Mouse (Mus musculus) kidney, postnatal 0 days (tissue): ENCODE measurements at regions not wholly inside any gene's neighbourhood (a gene's known extent, or its start where the extent isn't known, plus 50 kb on each side); places are given as distances from the start of the nearest gene placed in this dataset.
A peak's percentile ranks its signal among the peaks of the same experiment; 100 is the strongest.

ENCODE experiments used
- ATAC-seq: fragments of 200-750 bp; cut with Nextera tagmentation; replicated peaks from 2 replicates; pipeline ENCODE4 v1.8.0; 2017; ENCODE audit warnings: low read depth, moderate number of reproducible peaks, moderate TSS enrichment, moderate library complexity; ENCODE audit not compliant: low FRiP score
- DNase-seq: peaks from one replicate; pipeline ENCODE4 v3.0.0-alpha.2; 2016; ENCODE audit warnings: low spot score
- H3K27ac ChIP-seq: fragments of 300-500 bp; sonication (generic); 2 replicates; pipeline ENCODE4 v1.5.1; 2014; ENCODE audit warnings: mild to moderate bottlenecking
- H3K27me3 ChIP-seq: fragments of 300-500 bp; sonication (generic); 2 replicates; pipeline ENCODE4 v1.6.1; 2014; ENCODE audit warnings: low read length, mixed read lengths; ENCODE audit not compliant: insufficient read depth
- H3K36me3 ChIP-seq: fragments of 300-500 bp; sonication (generic); 2 replicates; pipeline ENCODE4 v1.6.1; 2014; ENCODE audit warnings: low read length, mixed read lengths; ENCODE audit not compliant: insufficient read depth
- H3K4me1 ChIP-seq: fragments of 300-500 bp; sonication (generic); replicated peaks from 2 replicates; pipeline ENCODE4 v1.6.1; 2014; ENCODE audit warnings: antibody characterized with exemption, low read length, mixed read lengths; ENCODE audit not compliant: insufficient read depth
- H3K4me2 ChIP-seq: fragments of 300-500 bp; sonication (generic); 2 replicates; pipeline ENCODE4 v1.6.1; 2014; ENCODE audit warnings: mild to moderate bottlenecking, low read length, moderate library complexity, mixed read lengths
- H3K4me3 ChIP-seq: fragments of 300-500 bp; sonication (generic); replicated peaks from 2 replicates; pipeline ENCODE4 v1.5.1; 2014; ENCODE audit warnings: low read depth, low read length
- H3K9ac ChIP-seq: fragments of 300-500 bp; sonication (generic); 2 replicates; pipeline ENCODE4 v1.6.1; 2014; ENCODE audit warnings: low read depth, low read length
- H3K9me3 ChIP-seq: fragments of 300-500 bp; sonication (generic); replicated peaks from 2 replicates; pipeline ENCODE4 v1.6.1; 2016; ENCODE audit warnings: low read length, inconsistent platforms, mixed read lengths
- CTCF ChIP-seq: IDR thresholded peaks from 2 replicates; pipeline ENCODE4 v1.5.1; 2016; ENCODE audit warnings: antibody characterized with exemption, low read depth, mild to moderate bottlenecking, moderate library complexity
- WGBS: fragments of 180-500 bp; shearing (Covaris S2); extraction: QIAGEN DNeasy Blood & Tissue Kit; methylation state at CpG from one replicate; pipeline ENCODE4 v1.1.7; 2014; 5-methylcytosine and 5-hydroxymethylcytosine counted together

- no peak for TF ChIP-seq CTCF
- DNase-seq (no peak), ATAC-seq (no peak)
- Histone ChIP-seq H3K36me3 (no peaks in the 10 kb centered on the region), H3K9me3 (no peaks in the 10 kb centered on the region), H3K9ac (no peak overlapping the region), H3K4me3 (no peak overlapping the region), H3K27ac (no peak overlapping the region), H3K27me3 (no peaks in the 10 kb centered on the region), H3K4me1 (no peaks in the 10 kb centered on the region), H3K4me2 (no peak overlapping the region)
- 72% methylated on average over 2 of the region's 2 CpGs for WGBS
Observed at GRCm38 (mm10) chr15:34775714-34776113, 418.0 kb upstream of the 9430069I07Rik start.

GRCm38 (mm10) chr15:34751746-34752145 is 394.1 kb upstream of the 9430069I07Rik start:
- no peaks in the 10 kb centered on the region for H3K27me3 ChIP-seq
- DNase-seq (no peak), ATAC-seq (no peak; the same call in 1 of the 2 replicates)
- TF ChIP-seq CTCF: no peak
- no peaks in the 10 kb centered on the region for H3K36me3 ChIP-seq
- H3K27ac ChIP-seq: no peak overlapping the region
- no peaks in the 10 kb centered on the region for H3K9me3 ChIP-seq
- no peak overlapping the region for H3K4me2 ChIP-seq
- WGBS: 65% methylated on average over 2 of the region's 2 CpGs
- H3K4me3 ChIP-seq: no peak overlapping the region
- no peaks in the 10 kb centered on the region for H3K4me1 ChIP-seq
- no peak overlapping the region for H3K9ac ChIP-seq

- Histone ChIP-seq H3K4me3 (no peak overlapping the region), H3K36me3 (no peaks in the 10 kb centered on the region), H3K9me3 (no peaks in the 10 kb centered on the region), H3K27me3 (no peaks in the 10 kb centered on the region), H3K9ac (no peak overlapping the region), H3K4me2 (no peak overlapping the region), H3K27ac (no peak overlapping the region), H3K4me1 (no peaks in the 10 kb centered on the region)
- ATAC-seq (no peak), DNase-seq (no peak)
- TF ChIP-seq CTCF: no peak
- WGBS: 59% methylated on average over 2 of the region's 2 CpGs
Observed at GRCm38 (mm10) chr15:34751021-34751420, 393.3 kb upstream of the 9430069I07Rik start.

GRCm38 (mm10) chr15:34747111-34747510 is 389.4 kb upstream of the 9430069I07Rik start:
- H3K4me3 ChIP-seq: no peak overlapping the region
- no peaks in the 10 kb centered on the region for H3K36me3 ChIP-seq
- H3K27ac ChIP-seq: no peak overlapping the region
- H3K9ac ChIP-seq: no peak overlapping the region
- no peak overlapping the region for H3K4me2 ChIP-seq
- H3K9me3 ChIP-seq: no peaks in the 10 kb centered on the region
- ATAC-seq (no peak), DNase-seq (no peak)
- no peaks in the 10 kb centered on the region for H3K4me1 ChIP-seq
- 70% methylated on average over 4 of the region's 4 CpGs for WGBS
- no peak for TF ChIP-seq CTCF
- H3K27me3 ChIP-seq: no peaks in the 10 kb centered on the region

- peak; percentile 90 for TF ChIP-seq CTCF
- 35% methylated on average over 15 of the region's 15 CpGs for WGBS
Observed at GRCm38 (mm10) chr15:34743130-34743782, 385.6 kb upstream of the 9430069I07Rik start.

GRCm38 (mm10) chr15:34741488-34741887 is 383.8 kb upstream of the 9430069I07Rik start:
- WGBS: 77% methylated on average over 4 of the region's 4 CpGs
- H3K27ac ChIP-seq: no peak overlapping the region
- DNase-seq: no peak
- no peak overlapping the region for H3K4me2 ChIP-seq
- TF ChIP-seq CTCF: no peak
- ATAC-seq: no peak
- no peaks in the 10 kb centered on the region for H3K9me3 ChIP-seq
- no peaks in the 10 kb centered on the region for H3K27me3 ChIP-seq
- H3K36me3 ChIP-seq: no peaks in the 10 kb centered on the region
- no peak overlapping the region for H3K4me3 ChIP-seq
- H3K4me1 ChIP-seq: no peaks in the 10 kb centered on the region
- H3K9ac ChIP-seq: no peak overlapping the region

More at GRCm38 (mm10) chr15:34743130-34743782, 385.6 kb upstream of the 9430069I07Rik start:
- peak; percentile 78 for DNase-seq
- Histone ChIP-seq H3K4me1 (no peaks in the 10 kb centered on the region), H3K9me3 (no peaks in the 10 kb centered on the region), H3K27ac (no peak overlapping the region), H3K27me3 (no peaks in the 10 kb centered on the region), H3K9ac (no peak overlapping the region), H3K4me3 (no peak overlapping the region), H3K36me3 (no peaks in the 10 kb centered on the region), H3K4me2 (no peak overlapping the region)
- no peak for ATAC-seq
